Mouse (Mus musculus): Measurements from ENCODE around the gene D430042O09Rik.

The D430042O09Rik gene

DNA sequence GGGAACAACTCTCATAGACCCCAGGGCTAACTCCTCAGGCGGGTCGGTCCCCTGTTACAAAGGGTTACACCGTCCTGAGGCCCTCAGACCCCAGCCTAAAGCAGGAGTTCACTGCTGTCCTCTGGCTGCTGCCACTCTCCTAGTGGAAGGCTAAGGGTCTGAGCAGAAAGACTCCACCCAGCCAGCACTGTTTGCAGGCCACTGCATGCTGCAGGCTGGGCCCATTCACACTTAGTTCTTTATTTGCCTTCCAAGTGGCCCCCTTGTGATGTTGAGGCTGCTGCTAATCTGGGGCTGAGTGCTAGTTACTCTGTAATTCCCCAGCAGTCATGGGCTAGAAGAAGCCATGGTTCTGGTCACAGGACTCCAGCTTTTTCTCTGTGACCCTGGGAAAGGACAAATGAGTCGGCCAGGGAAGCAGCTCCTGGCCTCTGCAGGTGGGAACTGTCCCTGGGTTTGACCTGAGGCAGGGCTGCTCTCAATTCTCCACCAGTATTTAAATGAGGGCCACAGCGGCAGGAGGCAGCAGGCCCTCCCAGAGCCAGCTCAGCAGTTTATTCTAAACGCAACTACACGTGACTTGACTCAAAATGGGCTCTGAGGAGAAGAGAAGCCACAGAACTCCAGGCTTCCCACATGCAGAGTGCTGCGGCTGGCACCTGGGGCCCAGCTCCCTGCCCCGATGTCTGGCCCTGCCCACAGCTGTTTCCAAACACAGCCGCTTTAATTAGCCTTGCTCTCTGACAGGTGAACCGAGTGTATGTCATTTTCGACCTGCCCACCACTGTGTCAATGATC lies 163.9 kb downstream of the D430042O09Rik start:
- peak; percentile 29 for DNase-seq (ENCODE audit: low read depth, low spot score)

DNA sequence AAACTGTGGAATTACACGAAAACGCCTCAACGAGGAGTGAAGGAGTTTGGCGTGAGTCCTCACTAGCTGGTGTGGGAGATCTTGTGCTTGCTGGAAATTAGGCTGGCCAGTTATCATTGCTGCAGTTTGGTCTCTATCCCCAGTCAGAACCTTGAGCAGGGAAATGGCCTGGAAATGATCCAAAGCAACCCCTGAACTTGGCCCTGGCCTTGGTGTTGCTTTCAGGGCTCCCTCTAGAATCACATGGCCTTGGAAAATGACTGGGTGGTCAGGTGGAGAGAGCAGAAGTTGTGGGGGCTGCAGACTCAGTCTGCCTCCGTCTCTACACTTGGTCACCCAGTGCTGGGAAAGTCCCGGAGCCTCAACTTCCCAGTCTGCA lies 164.5 kb downstream of the D430042O09Rik start:
- DNase-seq (ENCODE audit: low read depth, low spot score), result peak; percentile 6

DNA sequence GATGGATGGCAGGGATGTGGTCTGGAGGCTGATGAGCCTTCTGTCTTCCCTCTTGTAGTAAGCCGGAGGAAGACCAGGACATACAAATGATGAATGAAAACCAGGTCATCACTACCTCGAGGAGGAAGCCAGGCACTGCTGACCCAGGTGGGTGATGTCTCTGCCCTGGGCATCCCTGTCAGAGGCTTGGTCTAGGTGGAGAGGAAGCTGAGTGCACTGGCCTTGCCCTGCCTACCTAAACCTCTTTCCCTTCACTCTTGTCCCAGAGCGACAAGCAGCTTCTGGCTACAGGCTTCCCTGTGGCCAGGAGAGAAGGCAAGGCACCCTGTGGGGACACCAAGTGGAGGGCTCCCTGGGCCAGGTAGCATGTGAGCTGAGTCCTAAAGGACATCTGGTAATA lies 165.2 kb downstream of the D430042O09Rik start:
- no peak for DNase-seq (ENCODE audit: low read depth, low spot score)

DNA sequence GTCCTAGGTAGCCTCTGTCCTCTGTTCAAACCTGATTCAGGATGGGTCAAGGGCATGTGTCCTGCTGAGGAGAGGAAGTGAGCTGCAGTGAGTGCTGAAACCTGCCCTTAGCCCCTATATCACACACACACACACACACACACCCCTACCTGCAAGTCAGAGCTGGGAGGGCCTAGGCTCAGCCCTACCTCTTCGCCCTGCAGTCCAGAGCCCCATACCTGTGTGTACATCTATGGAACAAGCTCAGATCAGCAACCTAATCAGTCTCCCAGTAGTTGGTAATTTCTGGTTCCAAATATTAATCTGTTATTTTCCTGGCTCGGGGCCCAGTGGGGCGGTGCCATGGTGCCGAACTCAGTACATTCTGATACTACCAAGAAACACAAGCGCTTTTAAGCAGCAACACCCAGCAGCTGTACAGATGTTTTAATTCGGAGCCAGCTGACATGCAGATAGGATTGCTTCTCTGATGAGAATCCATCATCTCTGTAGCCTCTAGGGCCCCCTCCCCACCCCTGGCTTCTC lies 166.3 kb downstream of the D430042O09Rik start:
- no peak for DNase-seq (ENCODE audit: low read depth, low spot score)

DNA sequence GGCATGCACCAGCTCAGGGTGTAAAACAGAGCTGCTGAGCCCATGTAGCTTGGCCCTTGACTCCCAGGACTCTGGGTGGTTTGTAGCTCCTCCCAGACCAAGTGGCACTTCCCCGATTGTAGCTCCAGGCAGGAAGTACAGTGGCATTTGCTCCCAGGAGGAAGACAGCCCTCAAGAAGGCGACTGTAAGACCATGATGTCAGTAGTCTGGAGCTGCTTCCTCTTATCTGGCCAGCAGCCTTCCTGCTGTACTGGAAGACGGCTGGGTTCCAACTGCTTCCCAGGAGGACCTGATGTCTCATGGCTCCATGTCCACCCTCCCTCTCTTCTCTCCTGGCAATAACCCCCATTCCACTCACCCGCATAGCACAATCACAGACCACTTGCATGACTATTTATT lies 170.4 kb downstream of the D430042O09Rik start:
- DNase-seq (ENCODE audit: low read depth, low spot score), result no peak

DNA sequence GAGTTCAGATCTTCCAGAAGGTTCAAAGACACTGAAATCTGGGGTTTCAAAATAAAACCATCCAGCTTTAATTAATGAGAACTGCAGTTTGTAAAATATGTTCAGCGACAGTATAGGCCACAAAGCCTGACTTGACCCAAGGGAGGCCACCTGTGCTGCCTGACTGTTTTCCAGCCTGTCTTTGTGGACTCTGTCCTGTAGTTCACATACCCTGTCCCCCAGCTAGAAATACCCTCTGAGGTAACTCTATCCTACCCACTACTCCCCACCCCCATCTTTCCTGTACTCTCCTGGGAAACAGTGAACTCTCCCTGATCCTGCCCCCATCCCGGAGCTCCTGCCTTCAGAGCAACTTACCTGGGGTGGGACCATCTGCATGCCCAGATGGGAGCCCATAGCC lies 175.5 kb downstream of the D430042O09Rik start:
- no peak for DNase-seq (ENCODE audit: low read depth, low spot score)

DNA sequence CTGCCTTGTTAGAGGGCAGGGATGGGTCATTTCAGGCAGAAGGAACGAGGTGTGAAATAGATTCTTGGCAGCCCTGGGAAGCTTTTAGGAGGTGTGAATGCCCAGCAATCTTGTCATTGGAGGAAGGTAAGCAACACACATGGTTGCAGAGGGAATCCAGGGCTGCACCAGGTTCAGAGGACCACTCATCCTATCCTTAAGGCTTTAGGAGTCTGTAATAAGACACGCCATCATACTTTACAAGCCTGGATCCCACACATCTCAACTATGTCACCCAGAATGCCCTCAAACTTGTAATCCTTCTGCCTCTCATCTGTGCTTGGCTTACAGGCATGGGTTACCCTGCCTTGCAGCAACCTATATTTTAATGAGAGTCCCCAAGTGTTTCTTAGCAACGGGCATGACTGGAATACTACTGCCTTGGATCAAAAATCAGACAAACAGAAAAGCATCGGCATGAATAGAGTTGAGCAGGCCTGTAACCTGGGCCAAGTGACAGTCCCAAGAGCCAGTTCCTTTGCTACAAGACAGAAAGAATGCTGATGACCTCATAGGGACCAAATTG lies 178.5 kb downstream of the D430042O09Rik start:
- no peak for DNase-seq (ENCODE audit: low read depth, low spot score)

DNA sequence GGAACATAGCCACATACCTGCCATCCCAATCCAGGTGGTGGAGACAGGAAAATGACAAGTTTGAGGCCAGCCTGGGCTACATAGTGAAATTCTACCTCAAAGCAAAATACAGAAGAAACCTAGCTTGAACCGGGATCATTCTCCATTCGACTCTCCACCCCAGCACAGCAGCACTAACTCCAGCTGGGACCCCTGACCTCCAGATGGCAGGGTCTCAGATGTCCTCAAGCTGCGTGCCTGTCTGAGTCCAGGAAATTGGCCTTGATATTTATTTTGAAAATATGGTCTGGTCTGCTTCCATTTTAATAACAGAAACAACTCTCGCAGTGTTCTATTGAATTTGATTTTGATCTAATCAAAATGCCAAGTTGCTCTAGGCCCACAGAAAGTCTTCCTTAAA lies 179.4 kb downstream of the D430042O09Rik start:
- no peak for DNase-seq (ENCODE audit: low read depth, low spot score)

DNA sequence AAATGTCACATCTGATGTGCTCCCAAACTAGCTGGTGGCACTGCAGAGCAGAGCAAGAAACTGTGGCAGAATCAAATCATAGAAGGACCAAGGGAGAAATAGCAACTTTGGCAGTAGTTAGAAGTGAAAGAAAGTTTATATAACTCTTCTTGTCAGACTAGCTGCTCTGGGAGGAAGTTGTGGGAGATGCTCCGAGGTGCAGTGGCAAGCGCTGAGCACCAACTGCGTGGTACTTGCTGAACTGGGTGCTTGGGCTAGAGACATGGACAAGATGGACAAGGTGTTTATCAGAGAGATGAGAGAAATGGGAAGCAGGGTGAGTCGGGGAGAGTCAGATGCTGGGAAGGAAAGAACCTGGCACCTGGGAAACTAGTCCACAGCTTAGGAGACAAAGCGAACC lies 180.1 kb downstream of the D430042O09Rik start:
- no peak for DNase-seq (ENCODE audit: low read depth, low spot score)

DNA sequence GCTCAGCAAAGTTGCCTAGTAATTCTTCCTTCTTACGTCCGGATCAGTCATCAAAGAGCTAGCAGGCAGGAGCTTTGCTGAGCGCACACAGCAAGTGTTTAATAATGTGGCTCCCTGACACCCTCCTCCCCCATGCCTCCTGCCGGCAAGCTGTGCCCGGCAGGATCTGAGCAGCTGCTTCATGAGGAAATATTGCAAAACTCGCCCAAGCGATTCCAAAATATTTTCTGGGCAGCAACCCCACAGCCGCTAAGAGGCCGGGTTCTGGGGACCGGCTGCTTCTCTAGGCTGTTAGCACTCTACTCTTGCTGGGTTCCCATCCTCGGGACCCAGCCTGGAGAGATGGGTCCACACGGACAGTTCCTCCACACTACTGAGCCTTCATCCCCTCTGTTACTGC lies 180.7 kb downstream of the D430042O09Rik start:
- DNase-seq (ENCODE audit: low read depth, low spot score), result no peak

DNA sequence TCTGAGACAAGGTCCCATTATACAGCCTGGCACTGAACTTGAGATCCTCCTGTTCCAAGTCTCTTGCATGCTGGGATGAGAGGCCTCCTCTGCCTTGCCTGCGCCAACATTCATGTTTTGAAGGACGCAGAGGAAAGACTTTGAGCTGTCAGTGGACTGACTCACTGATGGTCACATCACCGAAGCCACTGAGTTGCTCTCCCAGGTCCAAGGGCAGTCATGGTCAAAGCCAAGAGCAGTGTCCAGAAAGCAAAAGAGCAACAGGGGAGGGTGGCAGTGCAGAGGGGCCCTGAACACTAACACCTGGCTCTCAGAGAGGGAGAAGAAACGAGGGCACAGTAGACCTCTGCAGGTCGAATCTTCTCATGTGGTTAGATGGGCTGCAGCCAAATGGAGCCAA lies 185.9 kb downstream of the D430042O09Rik start:
- no peak for DNase-seq (ENCODE audit: low read depth, low spot score)

DNA sequence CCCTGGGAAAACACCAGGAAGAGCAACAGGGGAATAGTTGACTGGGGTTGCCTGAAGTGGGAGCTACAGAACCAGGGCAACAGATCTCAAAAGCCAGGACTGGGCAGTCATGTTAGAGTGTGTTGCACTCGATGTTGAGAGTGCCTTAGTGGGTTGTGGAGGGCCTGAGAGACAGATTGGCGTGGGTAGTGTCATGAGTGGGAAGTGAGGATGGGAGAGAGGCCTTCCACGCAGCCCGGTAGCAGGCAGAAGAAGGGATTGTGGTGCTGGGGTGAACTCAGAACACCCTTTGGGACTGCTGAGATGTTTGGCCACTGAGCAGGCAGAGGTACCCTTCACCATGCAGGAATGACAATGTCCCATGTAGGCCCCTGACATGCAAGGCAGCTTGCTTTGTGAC lies 189.4 kb downstream of the D430042O09Rik start:
- DNase-seq (ENCODE audit: low read depth, low spot score), result no peak

DNA sequence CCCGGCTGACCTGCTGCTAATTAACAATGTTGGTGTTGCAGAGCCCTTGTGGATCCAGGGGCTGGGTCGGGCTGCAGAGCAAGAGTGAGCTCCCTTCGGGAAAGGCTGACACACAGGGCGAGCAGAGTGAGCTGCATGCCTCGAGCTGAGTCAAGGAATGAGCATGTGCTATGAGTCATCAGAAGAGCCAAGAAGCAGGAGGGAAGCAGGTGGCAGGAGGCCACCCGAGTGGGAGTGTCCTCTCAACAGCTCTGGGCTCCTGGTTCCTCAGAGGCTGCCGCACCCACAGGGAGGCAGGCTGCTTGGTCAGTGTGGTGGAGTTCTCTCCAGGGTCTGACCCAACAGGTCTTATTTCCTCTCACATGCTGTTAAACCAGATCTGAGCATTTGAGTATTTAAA lies 191.3 kb downstream of the D430042O09Rik start:
- DNase-seq (ENCODE audit: low read depth, low spot score), result peak; percentile 9

DNA sequence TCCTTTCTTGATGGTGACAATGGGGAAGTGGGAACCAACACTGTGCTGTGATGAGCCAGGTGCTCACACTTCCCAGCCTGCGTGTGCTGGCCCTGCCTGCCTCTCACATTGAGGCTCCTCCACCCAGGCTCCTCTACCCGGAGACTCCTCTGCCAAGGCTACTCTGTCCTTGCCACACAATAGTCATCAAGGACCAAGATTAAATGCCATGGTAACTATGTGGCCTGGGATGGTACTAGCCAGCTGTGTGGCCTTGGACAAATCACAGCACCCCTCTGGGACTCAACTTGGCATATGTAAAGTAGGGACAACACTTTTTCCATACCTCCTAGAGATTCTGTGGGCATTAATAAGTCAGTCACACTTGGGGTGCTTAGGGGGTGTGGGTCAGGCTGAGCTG lies 192.2 kb downstream of the D430042O09Rik start:
- DNase-seq (ENCODE audit: low read depth, low spot score), result no peak

DNA sequence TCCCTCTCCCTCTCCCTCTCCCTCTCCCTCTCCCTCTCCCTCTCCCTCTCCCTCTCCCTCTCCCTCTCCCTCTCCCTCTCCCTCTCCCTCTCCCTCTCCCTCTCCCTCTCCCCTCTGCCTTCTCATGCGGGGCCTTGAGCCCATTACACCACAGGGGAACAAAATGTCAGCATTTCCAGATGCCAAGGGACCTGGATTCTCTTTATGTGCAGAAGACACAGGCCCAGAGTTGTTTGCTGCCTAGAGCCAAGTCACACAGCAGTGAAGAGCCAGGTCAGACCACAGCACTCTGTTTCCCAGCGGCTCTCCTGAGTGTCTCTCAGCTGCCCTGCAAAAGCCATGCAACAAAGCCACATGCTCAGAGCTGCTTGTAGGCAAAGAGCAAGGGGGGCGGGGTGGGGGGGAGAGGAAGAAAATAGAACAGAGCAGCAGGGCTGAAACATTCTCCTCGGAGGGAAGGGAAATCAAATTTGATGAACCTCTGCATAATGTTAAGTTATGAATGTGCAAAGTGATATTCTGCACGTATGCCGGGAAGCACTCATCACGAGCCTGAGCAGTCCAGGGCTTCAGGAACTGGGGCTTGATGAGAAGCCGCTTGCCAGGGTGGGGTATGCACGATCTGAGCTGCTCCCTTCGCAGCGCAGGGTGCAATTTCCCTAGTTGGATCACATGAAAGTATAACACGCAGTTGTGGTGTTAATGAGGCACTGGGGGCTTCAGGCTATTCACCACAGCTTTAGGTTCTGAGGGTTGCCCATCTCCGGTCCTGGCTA lies 192.9 kb downstream of the D430042O09Rik start:
- no peak for DNase-seq (ENCODE audit: low read depth, low spot score)

DNA sequence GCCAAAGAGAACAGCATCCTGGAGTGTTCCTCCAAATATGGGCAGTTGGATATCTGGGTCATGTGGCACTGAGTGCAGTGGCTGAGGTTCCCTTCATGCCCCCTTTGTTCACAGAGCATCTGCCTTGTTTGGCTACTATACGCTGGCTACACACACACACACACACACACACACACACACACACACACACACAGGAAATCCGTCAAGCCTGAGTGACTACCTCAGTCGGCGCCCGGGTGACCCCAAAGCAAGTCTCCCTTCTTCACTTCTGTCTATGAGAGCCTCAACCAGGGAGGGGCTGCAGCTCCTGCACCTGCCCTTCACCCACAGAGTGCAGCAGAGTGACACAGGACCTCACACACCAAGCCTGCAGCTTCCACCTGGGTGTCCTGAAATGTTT lies 213.1 kb downstream of the D430042O09Rik start:
- no peak for DNase-seq (ENCODE audit: low read depth, low spot score)

DNA sequence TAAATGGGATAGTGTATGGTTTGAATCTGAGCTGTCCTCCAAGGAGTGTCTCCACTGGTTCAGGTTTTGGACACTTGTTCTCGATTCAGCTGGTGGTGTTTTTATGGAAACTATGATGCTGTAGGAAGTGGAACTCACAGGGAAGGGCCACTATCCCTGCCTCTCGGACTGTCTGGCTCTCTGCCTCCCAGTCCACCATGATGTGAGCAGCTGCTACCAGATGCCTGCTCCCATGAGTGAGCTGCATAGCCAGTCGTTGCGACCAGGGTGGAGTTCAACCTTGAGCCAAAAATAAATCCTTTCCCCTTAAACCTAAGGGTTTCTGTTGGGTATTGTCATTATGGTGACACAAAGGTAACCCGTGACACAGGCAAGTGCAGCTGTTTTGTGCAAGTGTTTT lies 216.4 kb downstream of the D430042O09Rik start:
- no peak for DNase-seq (ENCODE audit: low read depth, low spot score)

All from R1 (cell line).